Mouse (Mus musculus) small intestine, adult 2 months (tissue): ENCODE results near the gene Pitpnm1. TPM values are rescaled to one million over a fixed set of nuclear protein-coding genes. Genes with fewer than 3 reads are reported as not detected.

Source experiments
- H3K27ac ChIP-seq: fragments of 200-500 bp; 2 replicates; pipeline ENCODE4 v1.5.1; 2012; ENCODE audit warnings: low read depth, low read length, control low read depth, inconsistent platforms; ENCODE audit not compliant: insufficient read depth
- H3K27me3 ChIP-seq: fragments of 200-500 bp; 2 replicates; pipeline ENCODE4 v1.6.1; 2012; ENCODE audit warnings: mild to moderate bottlenecking, moderate library complexity, low read length, inconsistent platforms; ENCODE audit not compliant: control insufficient read depth, insufficient read depth
- H3K36me3 ChIP-seq: fragments of 200-500 bp; 2 replicates; pipeline ENCODE4 v1.6.1; 2012; ENCODE audit warnings: mild to moderate bottlenecking, low read length, control low read depth, inconsistent platforms; ENCODE audit not compliant: control insufficient read depth, insufficient read depth
- H3K4me1 ChIP-seq: fragments of 200-500 bp; 2 replicates; pipeline ENCODE4 v1.6.1; 2012; ENCODE audit warnings: low read length, inconsistent platforms, mixed read lengths; ENCODE audit not compliant: control insufficient read depth, insufficient read depth, insufficient read length
- H3K4me3 ChIP-seq: fragments of 200-500 bp; 2 replicates; pipeline ENCODE4 v1.5.1; 2012; ENCODE audit warnings: low read depth, mild to moderate bottlenecking, control low read depth, inconsistent platforms, low read length, moderate library complexity
- CTCF ChIP-seq: fragments of 200-500 bp; IDR thresholded peaks from 2 replicates; pipeline ENCODE4 v1.5.1; 2012; ENCODE audit warnings: low read depth, mild to moderate bottlenecking, control low read depth, inconsistent platforms, low read length, moderate library complexity, mixed read lengths; ENCODE audit not compliant: insufficient replicate concordance, insufficient read length; ENCODE audit errors: extremely low read depth
- POLR2A ChIP-seq: fragments of 200-500 bp; IDR thresholded peaks from 2 replicates; pipeline ENCODE4 v1.6.1; 2012; ENCODE audit warnings: low read depth, mild to moderate bottlenecking, control low read depth, inconsistent platforms, low read length, moderate library complexity
- WGBS: fragments of 180-500 bp; shearing (Covaris S2); methylation state at CpG from one replicate; pipeline ENCODE4 v1.1.7; 2018; 5-methylcytosine and 5-hydroxymethylcytosine counted together
- polyA plus RNA-seq: library from polyadenylated mRNA; depleted of rRNA; stranded (reverse); fragments of >200 nt; gene quantifications from 2 replicates; pipeline ENCODE4 v1.2.3, GENCODE M21; 2012

The Pitpnm1 gene
- polyA plus RNA-seq, 1 experiment, result 197 TPM

DNA sequence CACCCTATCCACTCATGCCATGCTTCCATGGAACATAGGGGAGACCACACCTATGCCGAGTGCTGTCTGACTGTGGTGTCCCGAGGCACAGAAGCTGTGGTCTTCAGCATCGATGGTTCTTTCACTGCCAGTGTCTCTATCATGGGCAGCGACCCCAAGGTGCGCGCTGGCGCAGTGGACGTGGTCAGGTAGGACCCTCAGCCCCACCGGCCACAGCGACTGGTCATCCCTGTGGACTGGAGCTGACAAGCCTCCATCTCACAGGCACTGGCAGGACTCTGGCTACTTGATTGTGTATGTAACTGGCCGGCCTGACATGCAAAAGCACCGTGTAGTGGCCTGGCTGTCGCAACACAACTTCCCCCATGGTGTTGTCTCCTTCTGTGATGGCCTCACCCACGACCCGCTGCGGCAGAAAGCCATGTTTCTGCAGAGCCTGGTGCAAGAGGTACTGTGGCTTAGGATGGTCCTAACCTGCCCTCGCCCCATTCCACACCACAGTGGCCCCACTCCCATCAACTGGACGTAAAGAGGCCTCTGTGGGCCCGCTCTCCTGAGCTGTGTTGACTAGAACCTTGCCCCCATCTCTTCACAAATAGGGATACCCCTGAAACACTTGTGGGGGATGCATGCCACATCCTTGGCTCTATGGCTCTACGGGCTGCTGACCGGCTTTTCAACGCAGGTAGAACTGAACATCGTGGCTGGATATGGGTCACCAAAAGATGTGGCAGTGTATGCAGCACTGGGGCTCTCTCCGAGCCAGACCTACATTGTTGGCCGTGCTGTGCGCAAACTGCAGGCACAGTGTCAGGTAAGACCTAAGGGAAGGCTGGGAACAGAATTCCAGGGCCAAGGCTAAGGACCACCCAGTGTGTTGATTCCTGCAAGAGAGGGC is 12.5 kb downstream of the Pitpnm1 start:
- Histone ChIP-seq H3K27ac (peak overlapping the region; percentile 99), H3K4me1 (peaks cover 33% of the 10 kb centered on the region), H3K36me3 (peaks cover 53% of the 10 kb centered on the region), H3K4me3 (no peak overlapping the region), H3K27me3 (no peaks in the 10 kb centered on the region)
- TF ChIP-seq CTCF (no peak), POLR2A (no peak)
- WGBS, result 94% methylated on average over 26 of the region's 26 CpGs

DNA sequence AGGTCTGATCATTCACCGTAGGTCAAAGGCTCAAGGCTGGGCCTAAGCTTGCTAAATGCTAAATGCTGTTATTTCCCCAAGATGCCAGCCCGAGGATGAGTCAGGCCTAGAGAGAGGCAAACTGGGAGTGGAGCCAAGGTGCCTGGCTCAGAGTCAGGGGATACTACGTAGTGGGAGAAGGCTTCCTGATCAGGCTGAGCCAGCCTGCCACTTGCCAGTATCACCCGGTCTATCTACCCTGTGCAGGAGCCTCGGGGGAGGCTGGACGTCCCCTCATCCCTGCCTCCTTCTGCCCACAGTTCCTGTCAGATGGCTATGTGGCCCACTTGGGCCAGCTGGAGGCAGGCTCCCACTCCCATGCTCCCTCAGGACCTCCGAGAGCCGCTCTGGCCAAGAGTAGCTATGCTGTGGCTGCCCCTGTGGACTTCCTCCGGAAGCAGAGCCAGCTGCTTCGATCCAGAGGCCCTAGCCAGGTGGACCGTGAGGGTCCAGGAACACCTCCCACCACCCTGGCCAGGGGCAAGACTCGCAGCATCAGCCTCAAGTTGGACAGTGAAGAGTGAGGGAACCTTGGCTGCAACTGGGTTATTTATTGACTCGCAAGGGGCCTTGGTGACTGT is 13.5 kb downstream of the Pitpnm1 start:
- peak overlapping the region; percentile 99 for H3K27ac ChIP-seq
- 8% methylated on average over 13 of the region's 13 CpGs for WGBS
- H3K4me3 ChIP-seq, result 0 out of 2 replicates have a peak overlapping the region, but pooled peaks have one; percentile 4
- no peak for TF ChIP-seq CTCF
- TF ChIP-seq POLR2A, result peak; percentile 44; the same call in 1 of the 2 replicates
- peaks cover 51% of the 10 kb centered on the region for H3K36me3 ChIP-seq
- peaks cover 36% of the 10 kb centered on the region for H3K4me1 ChIP-seq
- no peaks in the 10 kb centered on the region for H3K27me3 ChIP-seq

DNA sequence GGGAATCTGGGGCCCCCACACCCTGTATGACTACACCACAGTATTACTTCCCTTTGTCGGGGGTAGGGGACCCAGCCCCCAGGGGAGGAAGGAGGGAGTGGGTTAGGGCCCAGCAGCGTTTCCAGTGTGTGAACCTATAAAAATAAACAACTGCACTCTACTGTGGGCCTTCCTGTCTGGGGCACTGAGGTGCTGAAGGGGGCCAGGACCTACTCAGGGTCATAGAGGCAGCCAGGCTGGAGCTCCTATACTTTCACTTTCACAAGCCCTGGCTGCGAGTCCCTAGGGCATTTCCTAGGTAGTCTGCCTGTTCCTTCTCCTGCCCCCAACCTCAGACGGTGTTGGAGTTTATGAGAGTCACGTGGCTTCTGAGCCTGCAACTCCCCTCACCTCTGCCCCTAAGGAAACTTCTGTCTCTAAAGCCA is 14.0 kb downstream of the Pitpnm1 start:
- H3K4me1 ChIP-seq, result peaks cover 36% of the 10 kb centered on the region
- WGBS, result 8% methylated on average over 5 of the region's 5 CpGs
- no peak for TF ChIP-seq POLR2A
- TF ChIP-seq CTCF, result no peak
- H3K27ac ChIP-seq, result peak overlapping the region; percentile 99
- H3K4me3 ChIP-seq, result 0 out of 2 replicates have a peak overlapping the region, but pooled peaks have one; percentile 4
- peaks cover 47% of the 10 kb centered on the region for H3K36me3 ChIP-seq
- H3K27me3 ChIP-seq, result no peaks in the 10 kb centered on the region

DNA sequence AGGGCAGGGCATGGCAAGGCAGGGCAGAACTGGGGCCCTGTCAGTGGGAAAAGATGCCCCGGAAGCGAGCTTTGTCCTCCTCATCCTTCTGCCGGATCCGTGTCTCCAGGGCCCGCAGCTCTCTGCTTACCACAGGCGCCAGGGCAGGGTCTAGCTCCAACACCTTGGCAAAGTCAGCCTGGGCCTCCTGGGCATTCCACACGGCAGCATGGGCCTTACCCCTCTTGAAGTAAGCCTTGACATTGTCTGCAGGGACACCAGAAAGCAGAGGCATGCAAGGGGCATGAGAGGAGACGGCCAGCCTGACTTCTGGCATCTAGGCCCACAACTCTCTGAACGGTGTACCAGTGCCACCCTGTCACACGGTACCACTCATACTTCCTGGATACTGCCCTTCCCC is 14.8 kb downstream of the Pitpnm1 start:
- Histone ChIP-seq H3K36me3 (peaks cover 45% of the 10 kb centered on the region), H3K27me3 (no peaks in the 10 kb centered on the region), H3K27ac (peak overlapping the region; percentile 99), H3K4me1 (peaks cover 36% of the 10 kb centered on the region), H3K4me3 (no peak overlapping the region)
- 47% methylated on average over 10 of the region's 10 CpGs for WGBS
- TF ChIP-seq POLR2A, result no peak
- no peak for TF ChIP-seq CTCF

DNA sequence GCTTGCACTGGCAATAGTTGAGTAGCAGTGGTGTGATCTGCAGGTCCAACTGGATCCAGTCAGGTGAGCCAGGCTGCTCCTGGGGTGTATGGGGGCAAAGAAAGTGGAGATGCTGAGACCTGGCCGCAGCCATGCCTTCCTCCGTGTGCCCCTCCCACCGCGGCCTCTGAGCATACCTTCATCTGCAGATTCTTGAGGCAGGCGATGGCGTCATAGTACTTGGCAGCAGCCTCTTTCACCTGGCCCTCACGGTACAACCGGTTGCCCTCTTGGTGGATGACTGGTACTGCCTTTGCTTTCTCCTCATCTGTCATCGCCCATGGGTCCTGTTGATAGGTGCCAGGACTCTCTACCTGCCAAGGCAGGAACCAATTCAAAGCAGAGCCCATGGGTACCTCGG is 15.3 kb downstream of the Pitpnm1 start:
- 91% methylated on average over 10 of the region's 10 CpGs for WGBS
- no peak for TF ChIP-seq POLR2A
- TF ChIP-seq CTCF, result no peak
- peaks cover 45% of the 10 kb centered on the region for H3K36me3 ChIP-seq
- peak overlapping the region; percentile 99 for H3K27ac ChIP-seq
- no peak overlapping the region for H3K4me3 ChIP-seq
- H3K4me1 ChIP-seq, result peaks cover 38% of the 10 kb centered on the region
- H3K27me3 ChIP-seq, result no peaks in the 10 kb centered on the region

DNA sequence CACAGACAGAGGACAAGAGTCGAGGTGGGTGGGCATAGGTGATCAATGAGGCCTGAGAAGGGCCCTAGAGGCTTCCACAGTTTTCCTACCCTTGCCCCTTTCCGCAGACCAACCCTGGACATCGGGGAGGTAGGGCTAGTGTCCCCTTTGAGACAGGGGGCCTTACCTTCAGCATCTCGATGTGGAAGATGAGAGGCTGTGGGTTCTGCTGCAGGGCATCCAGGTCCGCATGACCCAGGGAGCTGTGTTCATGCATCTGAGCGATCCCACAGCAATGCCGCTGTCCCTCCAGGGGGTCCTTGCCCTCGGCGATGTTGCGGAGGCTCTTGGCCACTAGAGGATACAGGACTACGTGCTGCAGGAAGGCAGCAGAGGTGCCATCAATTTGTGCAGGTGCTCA is 16.0 kb downstream of the Pitpnm1 start:
- H3K36me3 ChIP-seq, result peaks cover 45% of the 10 kb centered on the region
- H3K4me1 ChIP-seq, result peaks cover 42% of the 10 kb centered on the region
- H3K4me3 ChIP-seq, result no peak overlapping the region
- H3K27ac ChIP-seq, result no peak overlapping the region
- no peaks in the 10 kb centered on the region for H3K27me3 ChIP-seq
- 93% methylated on average over 11 of the region's 11 CpGs for WGBS
- TF ChIP-seq CTCF (no peak), POLR2A (no peak)

DNA sequence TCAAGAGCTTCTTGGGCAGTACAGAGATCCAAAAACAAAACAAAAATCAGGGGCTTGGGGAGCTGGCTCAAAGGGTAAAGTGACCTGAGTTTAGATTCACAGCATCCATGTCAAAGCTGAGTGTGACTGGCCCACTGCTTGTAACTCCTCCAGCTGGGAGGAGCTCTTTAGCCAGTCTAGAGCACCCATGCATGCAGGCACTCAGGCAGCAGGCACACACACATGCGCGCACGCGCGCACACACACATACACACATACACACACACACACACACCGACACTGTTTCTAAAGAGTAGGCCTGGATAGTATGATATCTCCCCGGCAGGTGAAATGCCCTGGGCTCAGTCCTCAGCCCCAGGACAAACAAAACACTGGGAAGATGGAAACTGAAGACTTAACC is 17.2 kb downstream of the Pitpnm1 start:
- no peak for TF ChIP-seq CTCF
- no peak for TF ChIP-seq POLR2A
- WGBS, result 98% methylated on average over 7 of the region's 7 CpGs
- H3K27ac ChIP-seq, result no peak overlapping the region

More for the DNA sequence above, 17.2 kb downstream of the Pitpnm1 start:
- Histone ChIP-seq H3K4me1 (peaks cover 44% of the 10 kb centered on the region), H3K4me3 (no peak overlapping the region), H3K36me3 (peaks cover 34% of the 10 kb centered on the region), H3K27me3 (no peaks in the 10 kb centered on the region)
